Mouse (Mus musculus): ENCODE measurements around the gene St6gal1. TPM values are rescaled to one million over a fixed set of nuclear protein-coding genes. Genes with fewer than 3 reads are reported as not detected.
A peak's percentile ranks its signal among the peaks of the same experiment; 100 is the strongest.
"Not testable (repeated sequence)": the region's sequence is repeated elsewhere in the genome, so short reads cannot be mapped to it uniquely, and the experiment has no call there.

The St6gal1 gene
- polyA plus RNA-seq (2015; fragmentation: Nextera tagmentation; extraction: Ambion mirVana), result 7.7 and 7.9 TPM in 2 replicates

DNA sequence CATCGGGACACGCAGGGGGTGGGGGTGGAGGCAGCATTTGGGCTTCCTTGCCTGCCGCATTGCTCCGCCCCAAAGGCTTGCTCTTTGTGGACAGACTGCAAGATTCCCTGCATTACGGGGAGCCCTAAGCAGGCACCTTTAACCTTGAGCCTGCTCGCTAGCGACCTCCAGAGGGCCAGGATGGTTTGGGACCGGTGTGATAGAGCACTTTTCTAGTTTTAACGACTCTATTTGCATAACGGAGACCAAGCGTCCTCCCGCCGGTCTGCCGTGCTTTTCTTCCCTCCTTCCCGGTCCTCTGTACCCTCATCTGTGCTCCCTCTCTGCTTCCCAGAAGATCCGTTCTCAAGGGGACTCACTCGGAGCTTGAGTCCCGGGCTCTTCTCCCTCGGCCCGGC, at the start of gene St6gal1:
TSS of gene St6gal1 (plus strand) at position 70 of the 398 bp plus-strand sequence.
- no peaks in the 10 kb centered on the region for H3K9me3 ChIP-seq (ENCODE audit: control insufficient read depth, low read length)
- peak; percentile 66 for ATAC-seq (ENCODE audit: low FRiP score, low TSS enrichment)
- H3K4me2 ChIP-seq (replicated peaks; ENCODE audit: low read depth), result peak within 1 kb of the TSS; percentile 98
- peak within 1 kb of the TSS; percentile 70 for H3K4me3 ChIP-seq (ENCODE audit: low read depth, low read length)
- no peaks in the 10 kb centered on the region for H3K4me1 ChIP-seq (replicated peaks; ENCODE audit: control insufficient read depth, insufficient read depth)
- H3K27ac ChIP-seq (replicated peaks), result peak within 1 kb of the TSS; percentile 86
- H3K9ac ChIP-seq (ENCODE audit: low read length), result peak within 1 kb of the TSS; percentile 70
- no peaks in the 10 kb centered on the region for H3K36me3 ChIP-seq (ENCODE audit: control insufficient read depth, insufficient read depth, low read length)
- no peaks in the 10 kb centered on the region for H3K27me3 ChIP-seq (ENCODE audit: control insufficient read depth, insufficient read depth, low read length)
- under 1% methylated on average over 20 of the region's 20 CpGs for WGBS
- DNase-seq (ENCODE audit: low spot score), result peak; percentile 78
- TF ChIP-seq CTCF (IDR thresholded peaks at IDR 0.05; ENCODE audit: low read depth) (peak; percentile 71), EP300 (optimal IDR thresholded peaks at IDR 0.05) (no peak)

DNA sequence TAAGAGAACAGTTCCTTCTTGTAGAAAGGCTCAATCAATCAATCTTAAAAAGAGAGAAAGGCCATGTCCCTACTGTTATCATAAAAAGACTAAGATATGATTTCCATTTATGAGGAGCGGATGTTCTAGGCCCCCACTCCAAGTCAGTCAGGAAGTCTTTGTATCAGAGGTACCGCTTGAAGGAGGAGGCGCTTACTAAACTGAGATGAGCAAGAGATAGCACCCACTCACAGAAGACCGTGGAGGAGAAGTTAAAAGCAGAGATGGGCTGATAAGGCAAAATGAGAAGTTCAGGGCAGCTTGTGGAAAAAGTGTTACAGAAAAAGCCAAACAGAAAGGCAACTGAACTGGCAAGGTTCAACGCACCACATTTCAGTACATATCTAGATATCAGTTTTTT, 49.7 kb upstream of the St6gal1 start:
- no peak for TF ChIP-seq EP300 (optimal IDR thresholded peaks at IDR 0.05)
- H3K4me1 ChIP-seq (replicated peaks; ENCODE audit: control insufficient read depth, insufficient read depth), result no peaks in the 10 kb centered on the region
- H3K27ac ChIP-seq (replicated peaks), result no peak overlapping the region
- ATAC-seq (ENCODE audit: low FRiP score, low TSS enrichment) (no peak), DNase-seq (ENCODE audit: low spot score) (no peak)
- 83% methylated on average over 5 of the region's 5 CpGs for WGBS
- H3K27me3 ChIP-seq (ENCODE audit: control insufficient read depth, insufficient read depth, low read length), result no peaks in the 10 kb centered on the region
- H3K9me3 ChIP-seq (ENCODE audit: control insufficient read depth, low read length), result no peaks in the 10 kb centered on the region
- H3K4me2 ChIP-seq (replicated peaks; ENCODE audit: low read depth), result no peak overlapping the region
- H3K4me3 ChIP-seq (ENCODE audit: low read depth, low read length), result no peak overlapping the region
- no peak overlapping the region for H3K9ac ChIP-seq (ENCODE audit: low read length)
- no peaks in the 10 kb centered on the region for H3K36me3 ChIP-seq (ENCODE audit: control insufficient read depth, insufficient read depth, low read length)

DNA sequence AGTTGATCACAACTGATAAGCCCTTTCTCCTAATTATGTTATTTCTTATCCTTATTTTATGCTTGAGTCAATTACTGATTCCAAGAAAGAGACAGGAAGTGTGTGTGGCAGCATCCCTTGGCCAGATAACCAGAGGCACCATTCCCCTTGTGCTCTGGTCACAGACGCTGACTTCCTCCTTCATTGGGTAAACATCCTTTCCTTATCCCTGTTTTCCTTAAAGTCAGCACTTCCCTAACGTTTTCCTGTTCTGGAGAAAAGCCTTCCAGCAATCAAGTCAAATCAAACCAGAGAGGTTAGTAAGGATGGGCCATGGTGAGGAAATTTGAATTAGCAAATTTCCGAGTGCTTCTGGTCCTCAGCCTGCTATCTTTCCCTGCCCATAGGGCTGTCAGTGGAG, 48.6 kb upstream of the St6gal1 start:
- no peaks in the 10 kb centered on the region for H3K36me3 ChIP-seq (ENCODE audit: control insufficient read depth, insufficient read depth, low read length)
- no peak overlapping the region for H3K27ac ChIP-seq (replicated peaks)
- no peak overlapping the region for H3K9ac ChIP-seq (ENCODE audit: low read length)
- H3K4me3 ChIP-seq (ENCODE audit: low read depth, low read length), result no peak overlapping the region
- no peak for ATAC-seq (ENCODE audit: low FRiP score, low TSS enrichment)
- DNase-seq (ENCODE audit: low spot score), result no peak
- WGBS, result 49% methylated on average over 3 of the region's 3 CpGs
- H3K4me2 ChIP-seq (replicated peaks; ENCODE audit: low read depth), result no peak overlapping the region
- TF ChIP-seq CTCF (IDR thresholded peaks at IDR 0.05; ENCODE audit: low read depth), result no peak
- no peak for TF ChIP-seq EP300 (optimal IDR thresholded peaks at IDR 0.05)
- no peaks in the 10 kb centered on the region for H3K27me3 ChIP-seq (ENCODE audit: control insufficient read depth, insufficient read depth, low read length)
- H3K4me1 ChIP-seq (replicated peaks; ENCODE audit: control insufficient read depth, insufficient read depth), result no peaks in the 10 kb centered on the region
- no peaks in the 10 kb centered on the region for H3K9me3 ChIP-seq (ENCODE audit: control insufficient read depth, low read length)

DNA sequence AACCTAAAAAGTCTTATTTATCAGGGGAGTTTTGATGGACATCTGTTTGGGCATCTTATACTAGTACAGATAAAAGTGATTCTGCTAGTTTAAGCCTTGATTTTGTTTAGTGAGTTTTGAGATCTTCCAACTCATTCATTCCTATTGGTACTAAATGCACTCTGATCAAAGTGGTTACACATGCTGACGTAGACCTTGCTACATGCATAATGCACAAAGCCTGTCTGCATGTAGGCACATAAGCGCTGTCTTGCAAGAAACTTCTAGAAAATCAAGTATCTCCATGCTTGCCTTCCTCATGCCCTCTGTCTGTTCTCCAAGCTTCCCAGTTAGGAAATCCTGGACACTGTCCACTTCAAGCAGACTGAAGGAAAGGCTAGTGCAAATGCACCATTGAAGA, 46.7 kb upstream of the St6gal1 start:
- no peak overlapping the region for H3K4me3 ChIP-seq (ENCODE audit: low read depth, low read length)
- H3K27ac ChIP-seq (replicated peaks), result no peak overlapping the region
- no peak overlapping the region for H3K4me2 ChIP-seq (replicated peaks; ENCODE audit: low read depth)
- no peaks in the 10 kb centered on the region for H3K4me1 ChIP-seq (replicated peaks; ENCODE audit: control insufficient read depth, insufficient read depth)
- ATAC-seq (ENCODE audit: low FRiP score, low TSS enrichment), result no peak
- DNase-seq (ENCODE audit: low spot score), result no peak
- no peaks in the 10 kb centered on the region for H3K36me3 ChIP-seq (ENCODE audit: control insufficient read depth, insufficient read depth, low read length)
- WGBS, result 90% methylated on average over 2 of the region's 2 CpGs
- TF ChIP-seq CTCF (IDR thresholded peaks at IDR 0.05; ENCODE audit: low read depth), result no peak
- TF ChIP-seq EP300 (optimal IDR thresholded peaks at IDR 0.05), result no peak
- H3K27me3 ChIP-seq (ENCODE audit: control insufficient read depth, insufficient read depth, low read length), result no peaks in the 10 kb centered on the region
- H3K9ac ChIP-seq (ENCODE audit: low read length), result no peak overlapping the region
- H3K9me3 ChIP-seq (ENCODE audit: control insufficient read depth, low read length), result no peaks in the 10 kb centered on the region

DNA sequence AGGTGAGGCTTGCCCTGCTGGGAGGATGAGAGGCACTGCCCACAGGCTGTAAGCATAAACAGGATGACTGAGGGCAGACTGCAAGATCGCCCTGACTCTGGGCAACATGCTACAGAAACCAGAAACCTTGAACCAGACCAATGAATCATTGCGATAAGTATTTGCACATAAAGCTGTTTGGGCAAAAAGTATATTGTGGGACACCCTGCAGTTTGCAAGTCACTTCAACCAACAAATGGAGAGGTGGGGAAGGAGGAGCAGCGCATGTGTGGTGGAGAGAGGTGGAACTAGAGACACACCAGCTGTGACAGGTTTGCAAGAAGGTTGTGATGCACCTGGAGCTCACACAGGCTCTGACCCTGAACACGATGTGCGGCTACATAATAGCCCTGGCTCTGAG, 45.7 kb upstream of the St6gal1 start:
- WGBS, result 90% methylated on average over 5 of the region's 5 CpGs
- no peak overlapping the region for H3K4me2 ChIP-seq (replicated peaks; ENCODE audit: low read depth)
- no peaks in the 10 kb centered on the region for H3K9me3 ChIP-seq (ENCODE audit: control insufficient read depth, low read length)
- H3K9ac ChIP-seq (ENCODE audit: low read length), result no peak overlapping the region
- no peak for TF ChIP-seq CTCF (IDR thresholded peaks at IDR 0.05; ENCODE audit: low read depth)
- no peak for TF ChIP-seq EP300 (optimal IDR thresholded peaks at IDR 0.05)
- no peak overlapping the region for H3K27ac ChIP-seq (replicated peaks)
- H3K27me3 ChIP-seq (ENCODE audit: control insufficient read depth, insufficient read depth, low read length), result no peaks in the 10 kb centered on the region
- no peak for ATAC-seq (ENCODE audit: low FRiP score, low TSS enrichment)
- no peak overlapping the region for H3K4me3 ChIP-seq (ENCODE audit: low read depth, low read length)
- no peaks in the 10 kb centered on the region for H3K36me3 ChIP-seq (ENCODE audit: control insufficient read depth, insufficient read depth, low read length)
- DNase-seq (ENCODE audit: low spot score), result no peak
- H3K4me1 ChIP-seq (replicated peaks; ENCODE audit: control insufficient read depth, insufficient read depth), result no peaks in the 10 kb centered on the region

DNA sequence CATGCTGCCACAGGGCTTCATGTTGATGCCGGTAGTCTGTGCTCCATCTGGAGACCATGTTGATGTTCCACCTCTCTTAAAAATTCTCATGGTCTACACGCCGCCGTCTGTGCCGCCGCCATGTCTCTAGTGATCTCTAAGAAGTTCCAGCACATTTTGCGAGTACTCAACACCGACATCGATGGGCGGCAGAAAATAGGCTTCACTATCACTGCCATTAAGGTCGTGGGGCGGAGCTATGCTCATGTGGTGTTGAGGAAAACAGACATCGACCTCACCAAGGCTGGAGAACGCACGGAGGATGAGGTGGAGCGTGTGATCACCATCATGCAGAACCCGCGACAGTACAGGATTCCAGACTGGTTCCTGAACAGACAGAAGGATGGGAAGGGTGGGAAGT, 45.1 kb upstream of the St6gal1 start:
- H3K4me1 ChIP-seq (replicated peaks; ENCODE audit: control insufficient read depth, insufficient read depth); H3K9me3 ChIP-seq (ENCODE audit: control insufficient read depth, low read length); H3K9ac ChIP-seq (ENCODE audit: low read length); DNase-seq (ENCODE audit: low spot score); H3K27me3 ChIP-seq (ENCODE audit: control insufficient read depth, insufficient read depth, low read length); H3K36me3 ChIP-seq (ENCODE audit: control insufficient read depth, insufficient read depth, low read length); ATAC-seq (ENCODE audit: low FRiP score, low TSS enrichment); H3K4me3 ChIP-seq (ENCODE audit: low read depth, low read length); H3K27ac ChIP-seq (replicated peaks); H3K4me2 ChIP-seq (replicated peaks; ENCODE audit: low read depth): not testable (repeated sequence)
- WGBS, result 91% methylated on average over 18 of the region's 18 CpGs

Measured in stomach, postnatal 0 days (tissue).